Mouse (Mus musculus) lung, adult 2 months (tissue): ENCODE measurements around the gene Rbfox2. TPM values are rescaled to one million over a fixed set of nuclear protein-coding genes. Genes with fewer than 3 reads are reported as not detected.

ENCODE experiments used
- DNase-seq: peaks from one replicate; pipeline ENCODE4 v3.0.0; 2022
- H3K4me1 ChIP-seq: fragments of 200-500 bp; 2 replicates; pipeline ENCODE4 v1.6.1; 2011; ENCODE audit warnings: low read length; ENCODE audit not compliant: control insufficient read depth, insufficient read depth
- H3K4me3 ChIP-seq: fragments of 200-500 bp; replicated peaks from 2 replicates; pipeline ENCODE3; 2011; ENCODE audit warnings: low read depth, mild to moderate bottlenecking, control low read depth, low read length; ENCODE audit errors: extremely low read depth
- CTCF ChIP-seq: fragments of 200-500 bp; IDR thresholded peaks from 2 replicates; pipeline ENCODE4 v1.5.1; 2011; ENCODE audit warnings: mild to moderate bottlenecking, low read length, control low read depth; ENCODE audit not compliant: insufficient read depth
- POLR2A ChIP-seq: fragments of 200-500 bp; IDR thresholded peaks from 2 replicates; pipeline ENCODE4 v1.6.1; 2011; ENCODE audit warnings: low read depth, mild to moderate bottlenecking, control low read depth, low read length, borderline replicate concordance; ENCODE audit errors: extremely low read depth
- WGBS: fragments of 180-500 bp; shearing (Covaris S2); methylation state at CpG from one replicate; pipeline ENCODE4 v1.1.7; 2018; 5-methylcytosine and 5-hydroxymethylcytosine counted together
- polyA plus RNA-seq: library from polyadenylated mRNA; depleted of rRNA; stranded (reverse); fragments of >200 nt; gene quantifications from 2 replicates; pipeline ENCODE4 v1.2.3, GENCODE M21; 2012

Gene Rbfox2
- polyA plus RNA-seq, 1 experiment: 72.0 TPM

GRCm38 (mm10) chr15:77244634-77245033 is 62.2 kb downstream of the Rbfox2 start:
- H3K4me3 ChIP-seq: no peak overlapping the region
- peaks cover 18% of the 10 kb centered on the region for H3K4me1 ChIP-seq
- DNase-seq: no peak
- TF ChIP-seq POLR2A (no peak), CTCF (no peak)
- WGBS: 60% methylated on average over 5 of the region's 5 CpGs

- no peak for DNase-seq
- TF ChIP-seq CTCF: no peak
- no peak for TF ChIP-seq POLR2A
- WGBS: 74% methylated on average over 5 of the region's 5 CpGs
- H3K4me3 ChIP-seq: no peak overlapping the region
- peaks cover 18% of the 10 kb centered on the region for H3K4me1 ChIP-seq
These were observed 62.8 kb downstream of the Rbfox2 start for GRCm38 (mm10) chr15:77243876-77244560.

GRCm38 (mm10) chr15:77240607-77241006 is 66.2 kb downstream of the Rbfox2 start:
- WGBS: 64% methylated on average over 4 of the region's 4 CpGs
- no peak for TF ChIP-seq POLR2A
- TF ChIP-seq CTCF: no peak
- H3K4me1 ChIP-seq: peaks cover 32% of the 10 kb centered on the region
- DNase-seq: no peak
- H3K4me3 ChIP-seq: no peak overlapping the region

GRCm38 (mm10) chr15:77239564-77239963 is 67.2 kb downstream of the Rbfox2 start:
- no peak for DNase-seq
- 69% methylated on average over 4 of the region's 4 CpGs for WGBS
- Histone ChIP-seq H3K4me1 (peaks cover 33% of the 10 kb centered on the region), H3K4me3 (no peak overlapping the region)
- TF ChIP-seq POLR2A (no peak), CTCF (no peak)

DNA sequence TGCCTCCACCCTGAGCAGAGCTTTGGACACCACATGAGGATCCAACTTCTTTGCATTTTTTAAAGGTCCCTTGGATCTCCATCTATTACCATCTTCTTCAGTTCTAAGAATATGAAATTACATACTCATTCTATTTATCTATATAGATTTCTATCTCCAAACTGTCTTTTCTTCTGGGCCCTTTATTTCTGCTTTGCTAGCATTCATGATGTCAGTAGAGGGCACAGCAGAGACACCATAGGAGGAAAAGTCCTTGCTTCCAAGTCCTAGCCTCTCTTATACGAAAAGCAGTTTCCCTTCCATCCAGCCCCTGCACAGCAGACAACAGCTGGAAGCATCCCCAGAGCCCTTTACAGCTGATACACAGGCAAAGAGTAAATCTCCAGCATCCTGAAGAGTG is 69.1 kb downstream of the Rbfox2 start:
- no peak for DNase-seq
- Histone ChIP-seq H3K4me3 (no peak overlapping the region), H3K4me1 (peaks cover 33% of the 10 kb centered on the region)
- TF ChIP-seq CTCF (no peak), POLR2A (no peak)
- 37% methylated on average over 1 of the region's 1 CpGs for WGBS

- DNase-seq: no peak
- WGBS: 9% methylated on average over 7 of the region's 7 CpGs
- TF ChIP-seq POLR2A: no peak
- no peak for TF ChIP-seq CTCF
- Histone ChIP-seq H3K4me1 (peaks cover 33% of the 10 kb centered on the region), H3K4me3 (no peak overlapping the region)
These were observed 70.7 kb downstream of the Rbfox2 start for GRCm38 (mm10) chr15:77236055-77236567.

DNA sequence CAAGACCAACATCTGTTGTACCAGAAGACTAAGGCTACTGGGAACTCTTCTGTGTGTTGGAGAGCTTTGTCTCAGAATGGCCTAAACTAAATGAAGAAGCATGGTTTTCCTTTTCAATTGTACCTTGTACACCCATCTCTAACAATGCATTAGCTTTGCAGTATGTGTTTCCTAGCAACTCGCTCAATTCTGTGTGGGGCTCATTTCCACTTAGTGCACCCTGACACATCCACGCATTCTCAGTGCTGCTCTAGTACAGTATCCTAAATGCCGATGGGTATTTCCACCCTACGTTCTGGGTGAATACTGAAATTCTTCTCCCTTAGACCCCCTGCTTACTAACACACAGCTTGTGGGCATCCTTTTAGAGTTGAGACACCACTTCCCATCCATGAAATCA is 71.3 kb downstream of the Rbfox2 start:
- WGBS: 88% methylated on average over 4 of the region's 4 CpGs
- TF ChIP-seq POLR2A: no peak
- H3K4me3 ChIP-seq: no peak overlapping the region
- peaks cover 33% of the 10 kb centered on the region for H3K4me1 ChIP-seq
- DNase-seq: no peak

- peaks cover 33% of the 10 kb centered on the region for H3K4me1 ChIP-seq
- no peak for TF ChIP-seq CTCF
- no peak for TF ChIP-seq POLR2A
- WGBS: 45% methylated on average over 4 of the region's 4 CpGs
These were observed 72.5 kb downstream of the Rbfox2 start for GRCm38 (mm10) chr15:77234296-77234695.

GRCm38 (mm10) chr15:77230144-77230543 is 76.7 kb downstream of the Rbfox2 start:
- Histone ChIP-seq H3K4me3 (no peak overlapping the region), H3K4me1 (peaks cover 13% of the 10 kb centered on the region)
- WGBS: 79% methylated on average over 3 of the region's 3 CpGs
- TF ChIP-seq POLR2A: no peak
- DNase-seq: no peak

More at GRCm38 (mm10) chr15:77234296-77234695, 72.5 kb downstream of the Rbfox2 start:
- H3K4me3 ChIP-seq: no peak overlapping the region
- DNase-seq: no peak

DNA sequence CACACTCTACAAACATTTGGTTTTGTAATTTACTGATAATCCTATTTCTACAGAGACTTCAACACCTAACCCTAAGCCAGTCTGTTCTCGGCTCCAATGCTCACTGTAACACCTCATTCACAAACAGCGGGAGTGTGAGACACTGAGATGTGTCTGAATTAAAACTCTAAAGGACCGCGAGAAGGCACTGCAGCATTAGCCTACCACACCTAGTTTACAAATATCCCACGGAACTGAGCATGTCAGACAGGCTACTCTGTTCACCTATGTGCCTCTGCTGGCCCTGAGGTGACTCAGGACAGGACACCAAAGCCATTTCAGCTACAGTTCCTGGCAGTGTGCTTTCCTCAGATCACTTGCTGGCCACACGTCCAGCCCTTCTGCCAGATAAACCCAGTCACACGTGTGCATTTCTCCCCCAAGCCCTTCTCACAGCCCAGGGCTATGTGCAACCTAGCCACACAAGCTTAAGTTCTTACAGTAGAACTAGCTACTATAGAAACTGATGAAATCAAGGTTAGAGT is 79.9 kb downstream of the Rbfox2 start:
- Histone ChIP-seq H3K4me3 (no peak overlapping the region), H3K4me1 (no peaks in the 10 kb centered on the region)
- no peak for DNase-seq
- TF ChIP-seq POLR2A (no peak), CTCF (no peak)
- WGBS: 52% methylated on average over 7 of the region's 7 CpGs
